Comparison of ENCODE assay signal across 10 mouse cellular contexts in the genomic region with DNA sequence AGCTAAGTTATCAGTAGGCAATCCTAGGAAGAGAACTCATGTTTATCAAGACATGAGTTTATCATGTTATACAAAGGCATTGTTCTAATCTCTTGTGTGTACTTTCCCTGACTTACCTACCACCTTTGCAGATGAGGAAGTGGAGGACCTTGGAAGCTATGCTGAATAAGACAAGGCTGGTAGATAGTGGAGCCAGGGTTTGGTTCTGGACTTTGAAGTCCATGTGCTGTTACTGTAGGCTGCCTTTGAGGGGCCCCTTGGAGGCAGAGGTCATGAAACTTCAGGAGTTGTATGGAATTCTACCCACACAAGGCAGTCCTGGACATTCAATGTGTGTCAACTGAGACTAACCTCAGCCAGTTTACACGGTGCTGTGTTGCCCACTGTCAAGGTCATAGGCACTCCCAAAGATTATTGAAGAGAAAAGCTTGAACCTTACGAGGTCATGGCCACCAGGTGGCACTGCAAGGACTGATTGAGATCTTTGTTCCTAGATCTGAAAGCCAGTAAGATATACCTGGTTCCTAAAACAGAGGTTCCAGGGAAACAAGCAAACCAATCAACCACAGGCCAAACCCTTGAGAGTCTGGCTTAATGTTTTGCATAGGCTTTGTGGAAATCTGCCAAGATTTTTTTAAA.
DNase-seq lines count a peak whose midpoint lies in the region; ATAC-seq and TF ChIP-seq lines count a peak whose summit lies in the region.
"Had no signal": no experiment of that assay in that cellular context is flagged by ENCODE, and none has a peak within 500 bp of the region (broad histone marks: within the 10 kb centered on the region; RNA-seq: fewer than 3 reads in every experiment).

No protein-coding gene starts in this region.

- no peak overlapping the region for H3K27ac ChIP-seq in kidney, embryonic 15.5 days
- H3K27ac ChIP-seq in layer of hippocampus, adult 2 months = no peak overlapping the region
- H3K27ac ChIP-seq in stomach, postnatal 0 days (replicated peaks) = no peak overlapping the region
- H3K27ac ChIP-seq: embryonic facial prominence, embryonic 12.5 days; midbrain, embryonic 12.5 days had no signal

- TF ChIP-seq CTCF in layer of hippocampus, adult 2 months (conservative IDR thresholded peaks at IDR 0.05) = peak; percentile 85
- TF ChIP-seq CTCF in stomach, postnatal 0 days (IDR thresholded peaks at IDR 0.05; ENCODE audit: low read depth) = peak; percentile 80

- no peaks in the 10 kb centered on the region for H3K27me3 ChIP-seq in kidney, embryonic 15.5 days
- no peaks in the 10 kb centered on the region for H3K27me3 ChIP-seq in stomach, postnatal 0 days (ENCODE audit: control insufficient read depth, insufficient read depth, low read length)
- H3K27me3 ChIP-seq: embryonic facial prominence, embryonic 12.5 days had no signal

- no peak for ATAC-seq in kidney, embryonic 15.5 days (replicated peaks; ENCODE audit: low FRiP score)
- peak; percentile 75 for ATAC-seq in stomach, postnatal 0 days (ENCODE audit: low FRiP score, low TSS enrichment)

- peak; percentile 83 for DNase-seq in kidney, adult 18-20 months
- DNase-seq in R1 (ENCODE audit: low read depth, low spot score) = peak; percentile 86
- peak; percentile 90 to 92 for DNase-seq in cerebellum, postnatal 10 days
- DNase-seq in gastrocnemius, postnatal 36 days = peak; percentile 67
- peak; percentile 67 to 73 for DNase-seq in layer of hippocampus, adult 2 months (ENCODE audit: low spot score in 2 of 2)
- peak; percentile 43 to 70 for DNase-seq in lung, postnatal 4 days
- DNase-seq in stomach, postnatal 0 days (ENCODE audit: low spot score) = peak; percentile 69

- WGBS in kidney, embryonic 15.5 days = 8% methylated on average over 2 of the region's 2 CpGs
- 21% methylated on average over 2 of the region's 2 CpGs for WGBS in stomach, postnatal 0 days

- H3K9ac ChIP-seq in kidney, embryonic 15.5 days = no peak overlapping the region
- no peak overlapping the region for H3K9ac ChIP-seq in stomach, postnatal 0 days (ENCODE audit: low read length)
- H3K9ac ChIP-seq: embryonic facial prominence, embryonic 12.5 days; midbrain, embryonic 12.5 days had no signal

- no peaks in the 10 kb centered on the region for H3K4me1 ChIP-seq in kidney, embryonic 15.5 days
- 0 out of 2 replicates have a peak, but pooled peaks cover 3% of the 10 kb centered on the region for H3K4me1 ChIP-seq in stomach, postnatal 0 days (replicated peaks; ENCODE audit: control insufficient read depth, insufficient read depth)

- no peaks in the 10 kb centered on the region for H3K9me3 ChIP-seq in kidney, embryonic 15.5 days (replicated peaks)
- no peaks in the 10 kb centered on the region for H3K9me3 ChIP-seq in stomach, postnatal 0 days (ENCODE audit: control insufficient read depth, low read length)
- H3K9me3 ChIP-seq: embryonic facial prominence, embryonic 12.5 days; midbrain, embryonic 12.5 days had no signal

- no peak for TF ChIP-seq EP300 in stomach, postnatal 0 days (optimal IDR thresholded peaks at IDR 0.05)

- no peak overlapping the region for H3K4me3 ChIP-seq in kidney, embryonic 15.5 days (replicated peaks)
- H3K4me3 ChIP-seq in layer of hippocampus, adult 2 months = no peak overlapping the region
- no peak overlapping the region for H3K4me3 ChIP-seq in stomach, postnatal 0 days (ENCODE audit: low read depth, low read length)
- H3K4me3 ChIP-seq: embryonic facial prominence, embryonic 12.5 days; midbrain, embryonic 12.5 days had no signal

- H3K36me3 ChIP-seq in kidney, embryonic 15.5 days = no peaks in the 10 kb centered on the region
- H3K36me3 ChIP-seq in stomach, postnatal 0 days (ENCODE audit: control insufficient read depth, insufficient read depth, low read length) = no peaks in the 10 kb centered on the region
- H3K36me3 ChIP-seq: embryonic facial prominence, embryonic 12.5 days; midbrain, embryonic 12.5 days had no signal

- no peak overlapping the region for H3K4me2 ChIP-seq in kidney, embryonic 15.5 days
- H3K4me2 ChIP-seq in stomach, postnatal 0 days (replicated peaks; ENCODE audit: low read depth) = no peak overlapping the region
- H3K4me2 ChIP-seq: embryonic facial prominence, embryonic 12.5 days; midbrain, embryonic 12.5 days had no signal

- intact Hi-C loops in gastrocnemius, postnatal 36 days (cut with DNase I) = loop anchor here (5.0 kb wide), 1 partner anchor 126 kb away; the partner anchor contains the start of gene Dapk2
